Mouse (Mus musculus) embryo, embryonic 9.5 days (tissue): ENCODE results near the gene Rab36.
"Not testable (repeated sequence)": the region's sequence is repeated elsewhere in the genome, so short reads cannot be mapped to it uniquely, and the experiment has no call there.

ENCODE experiments used
- DNase-seq: peaks from one replicate; pipeline ENCODE4 v3.0.0-alpha.2; 2017; ENCODE audit errors: extremely low spot score

Rab36 gene

DNA sequence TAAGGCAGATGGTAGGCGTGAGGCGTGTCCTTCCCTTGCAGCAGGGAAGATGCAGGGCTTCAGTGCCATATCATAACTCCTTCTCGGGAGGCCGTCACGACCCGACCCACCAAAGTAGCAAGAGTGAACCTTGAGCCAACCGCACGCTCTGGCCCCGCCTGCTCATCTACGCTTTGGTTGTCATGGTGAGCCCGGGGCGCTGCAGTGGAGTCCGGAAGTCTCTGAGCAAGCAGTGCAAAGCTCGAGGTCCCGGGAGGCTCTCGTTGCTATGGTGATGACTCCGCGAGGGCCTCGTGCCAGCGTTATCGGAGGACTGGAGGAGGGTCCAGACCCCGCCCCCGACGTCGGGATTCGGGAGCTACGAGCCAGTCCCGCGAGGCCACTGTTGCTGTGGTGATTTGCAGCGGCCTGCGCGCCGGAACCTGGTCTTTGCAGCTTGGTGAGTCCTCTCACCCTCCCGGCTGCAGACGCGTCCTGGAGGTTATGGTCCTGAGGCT, at the start of gene Rab36:
TSS of gene Rab36 (plus strand) at position 176 of the 497 bp plus-strand sequence.
- DNase-seq: peak; percentile 97

DNA sequence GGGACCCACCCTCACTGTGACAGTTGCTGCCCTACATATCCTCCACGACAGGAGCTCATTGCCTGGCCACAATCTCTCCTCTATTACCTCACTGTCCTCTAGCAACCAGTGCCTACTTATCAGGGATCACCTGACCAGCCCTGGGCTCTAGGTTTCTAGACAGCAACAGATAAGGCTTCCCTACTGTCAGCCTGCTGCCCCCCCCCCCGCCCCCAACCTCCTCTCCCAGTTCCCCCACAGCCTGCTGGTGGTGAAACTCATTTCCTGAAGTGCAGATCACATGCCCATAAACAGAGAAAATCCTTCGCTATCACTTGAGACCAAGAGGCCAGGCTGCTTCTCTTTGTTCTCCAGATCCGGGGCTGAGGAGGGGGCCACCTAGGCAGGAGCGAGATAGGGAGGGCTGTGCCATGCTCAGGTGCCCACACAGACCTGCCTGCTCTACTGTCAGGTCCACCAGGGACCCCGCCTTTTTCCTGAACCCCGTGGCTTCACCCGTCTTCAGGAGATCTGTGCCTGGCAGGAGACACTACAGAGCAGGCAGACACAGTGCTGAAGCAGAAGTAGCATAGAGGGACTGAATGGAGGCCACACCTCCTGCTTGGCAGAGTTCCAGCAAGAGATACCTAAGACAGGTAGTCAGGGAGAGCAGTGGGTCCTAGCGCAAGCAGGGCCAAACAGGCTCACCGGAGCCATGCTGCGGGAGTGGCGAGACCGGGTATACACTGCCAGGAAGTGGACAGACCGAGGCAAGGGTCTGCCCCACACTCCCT, 49.0 kb upstream of the Rab36 start:
- DNase-seq: no peak

DNA sequence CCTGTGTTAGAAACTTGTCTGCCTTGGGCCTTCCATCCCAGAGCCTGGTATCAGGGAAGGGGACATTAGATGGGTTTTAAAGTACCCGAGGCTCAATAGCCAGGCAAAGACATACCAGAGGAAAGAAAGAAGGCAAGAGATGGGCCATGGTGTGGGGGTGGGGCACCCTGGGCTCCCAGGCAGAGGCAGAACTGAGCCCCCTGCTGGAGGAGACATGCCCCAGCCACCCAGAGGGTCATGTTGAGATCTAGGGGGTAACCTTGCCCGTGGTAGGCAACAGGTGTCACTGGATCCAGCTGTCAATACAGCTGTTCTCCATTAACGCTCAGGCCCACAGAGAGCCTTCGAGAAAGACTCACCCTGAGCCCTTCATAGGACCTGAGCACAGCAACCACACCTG, 47.0 kb upstream of the Rab36 start:
- no peak for DNase-seq

DNA sequence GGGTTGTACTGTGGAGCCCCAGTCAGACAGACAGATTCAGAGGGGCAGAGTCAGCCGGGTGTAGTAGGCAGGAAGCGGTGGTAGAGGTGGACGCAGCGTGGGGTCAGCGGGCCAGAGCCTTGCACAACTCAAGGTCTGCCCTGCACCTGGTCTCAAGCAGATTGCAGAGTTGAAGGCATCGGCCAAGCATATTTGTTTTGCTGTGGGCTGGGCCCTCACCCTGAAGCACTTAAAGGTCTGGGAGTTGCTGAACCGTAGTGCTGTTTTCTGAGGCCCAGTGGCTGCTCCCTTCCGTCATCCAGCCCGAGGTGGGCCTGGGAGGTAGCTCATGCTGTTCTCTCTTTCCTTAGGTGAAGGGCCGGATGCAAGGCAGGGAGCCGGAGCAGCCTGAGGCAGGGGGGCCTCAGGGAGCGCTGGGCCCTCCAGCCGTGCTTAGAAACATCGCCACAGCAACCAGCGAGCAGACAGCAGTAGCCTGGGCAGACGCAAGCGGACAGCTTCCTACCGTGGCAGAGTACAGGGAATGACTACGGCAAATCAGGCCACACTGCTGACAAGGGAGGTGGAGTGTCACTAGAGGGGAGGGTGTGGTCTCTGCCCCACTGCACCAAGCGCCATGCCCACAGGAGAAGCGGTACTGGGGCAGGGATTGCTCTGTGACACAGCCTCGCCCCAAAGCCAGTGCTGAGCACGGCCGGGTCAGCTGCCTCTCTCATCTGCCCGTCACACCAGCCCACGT, 46.1 kb upstream of the Rab36 start:
- no peak for DNase-seq

DNA sequence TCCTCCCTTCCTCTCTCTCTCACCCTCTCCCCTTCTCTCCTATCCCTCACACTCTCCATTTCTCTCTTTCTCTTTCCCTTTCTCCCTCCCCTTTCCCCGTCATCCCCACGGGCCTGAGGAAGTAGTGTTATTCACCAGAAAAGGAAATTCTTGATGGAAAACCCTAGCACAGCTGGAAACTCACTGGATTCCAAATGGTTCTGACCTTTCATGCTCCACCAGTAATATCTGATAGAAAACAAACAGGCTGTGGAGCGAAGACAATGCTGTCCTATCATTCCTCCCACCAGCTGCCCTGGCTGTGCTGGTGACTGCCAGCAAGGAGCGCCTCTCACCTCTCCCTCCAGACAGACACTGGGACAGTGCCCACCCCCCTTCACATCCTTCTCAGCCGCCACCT, 42.0 kb upstream of the Rab36 start:
- DNase-seq: no peak

DNA sequence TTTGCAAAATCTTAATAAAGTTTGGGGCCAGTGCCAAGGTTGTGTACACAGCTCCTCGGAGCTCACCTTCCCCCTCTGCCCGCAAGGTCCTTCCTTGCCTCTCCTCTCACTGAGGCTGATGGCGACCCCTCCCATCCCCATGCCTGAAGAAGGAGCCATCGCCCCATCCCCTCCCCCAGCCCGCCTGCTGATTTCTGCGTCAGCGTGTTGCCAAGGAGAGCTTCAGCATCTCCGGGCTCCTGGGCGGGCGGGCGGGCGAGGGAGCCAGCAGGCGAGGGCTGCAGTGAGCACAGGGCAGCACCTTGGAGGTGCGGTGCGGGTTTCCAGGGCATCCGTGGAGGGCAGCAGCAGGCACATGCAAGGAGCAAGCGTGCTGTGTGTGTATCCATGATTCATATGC, 41.5 kb upstream of the Rab36 start:
- peak; percentile 64 for DNase-seq

DNA sequence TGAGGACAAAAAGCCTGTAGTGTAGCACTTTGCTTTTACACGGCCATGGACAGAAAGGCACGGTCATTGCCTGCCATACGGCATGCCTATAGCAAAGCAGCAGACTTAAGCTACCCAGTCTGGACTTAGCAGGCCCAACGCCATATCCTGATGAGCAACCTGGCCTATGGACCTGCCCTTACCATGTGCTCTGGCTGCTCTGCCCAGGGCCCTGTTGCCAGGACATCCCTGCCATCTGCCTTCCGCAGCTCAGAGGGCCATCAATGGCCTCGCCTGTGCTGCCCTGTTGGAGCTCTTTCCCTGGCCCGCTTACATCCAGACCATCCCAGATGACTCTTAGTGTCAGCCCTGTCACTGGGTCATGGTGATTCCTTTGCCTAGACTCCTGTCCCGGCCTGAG, 35.5 kb upstream of the Rab36 start:
- DNase-seq: no peak

DNA sequence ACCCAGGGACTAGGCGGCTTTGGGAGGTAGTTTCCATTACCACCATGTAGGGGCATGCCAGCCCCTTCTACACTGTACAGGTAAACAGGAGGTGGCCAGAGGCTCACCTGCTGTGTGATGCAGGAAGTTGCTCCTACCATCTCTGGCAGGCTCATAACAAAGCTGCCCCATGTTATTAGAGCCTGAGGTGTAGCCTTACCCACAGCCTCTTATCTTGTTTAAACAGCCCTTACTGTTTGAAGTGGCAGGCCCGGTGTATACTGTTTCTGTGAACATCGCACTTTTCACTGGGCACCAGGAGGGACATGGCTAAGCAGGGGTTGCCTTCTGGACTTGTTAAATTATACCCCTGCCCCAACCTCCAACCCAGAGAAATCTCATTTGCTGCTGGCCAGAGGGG, 32.8 kb upstream of the Rab36 start:
- no peak for DNase-seq

DNA sequence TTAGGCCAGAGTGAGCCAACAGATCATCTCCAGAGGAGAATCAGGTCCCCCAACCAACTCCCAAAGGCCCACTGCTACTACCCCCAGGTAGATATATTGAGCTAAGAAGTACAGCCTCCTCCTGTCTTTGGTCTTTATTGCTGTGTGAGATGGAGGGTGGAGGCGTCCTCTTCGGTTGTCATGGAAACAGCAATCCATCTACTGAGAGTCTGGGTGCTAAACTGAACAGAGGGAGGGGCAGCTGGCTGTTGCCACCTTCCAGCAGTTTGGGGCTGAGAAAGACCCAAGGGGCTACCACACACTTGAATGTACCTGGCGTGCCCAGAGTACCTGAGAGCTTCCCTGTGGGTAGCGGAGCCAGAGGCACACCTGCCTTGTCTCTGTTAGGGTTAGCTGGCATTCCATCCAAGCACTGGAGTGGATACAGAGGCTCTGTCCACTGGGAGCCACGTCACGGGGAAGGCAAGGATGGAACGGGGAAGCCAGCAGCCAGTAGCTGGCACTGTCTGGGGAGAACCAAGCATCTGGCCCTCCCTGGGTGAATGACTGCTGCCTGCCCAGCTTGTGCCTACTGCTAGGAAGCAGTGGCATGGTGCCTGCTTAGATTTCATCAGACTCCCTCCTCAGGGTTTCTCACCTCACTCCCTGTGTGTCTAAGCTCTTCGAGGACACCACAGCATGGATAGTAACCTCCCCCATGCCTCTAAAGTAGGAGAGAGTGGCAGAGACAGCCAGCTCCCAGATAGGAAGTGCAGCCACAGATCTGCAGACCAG, 29.8 kb upstream of the Rab36 start:
- DNase-seq: no peak

DNA sequence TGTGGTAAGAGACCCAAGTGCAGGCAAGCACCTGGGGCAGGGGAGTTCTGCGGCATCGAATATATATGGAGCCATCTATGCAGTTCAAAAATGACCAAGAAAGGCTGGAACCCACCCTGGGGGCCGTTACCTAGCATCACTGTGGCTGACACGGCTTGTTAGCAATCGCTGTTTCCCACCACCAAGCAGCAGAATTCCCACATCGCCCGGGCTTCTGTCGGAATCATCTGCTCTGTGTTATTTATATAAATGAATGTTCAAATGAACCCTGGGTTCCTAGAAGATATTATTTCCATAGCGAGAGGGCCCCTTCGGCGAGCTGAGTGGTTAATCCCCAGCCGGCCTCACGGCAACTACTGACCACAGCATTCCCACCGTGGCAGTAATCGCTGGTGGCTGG, 26.2 kb upstream of the Rab36 start:
- DNase-seq: no peak

DNA sequence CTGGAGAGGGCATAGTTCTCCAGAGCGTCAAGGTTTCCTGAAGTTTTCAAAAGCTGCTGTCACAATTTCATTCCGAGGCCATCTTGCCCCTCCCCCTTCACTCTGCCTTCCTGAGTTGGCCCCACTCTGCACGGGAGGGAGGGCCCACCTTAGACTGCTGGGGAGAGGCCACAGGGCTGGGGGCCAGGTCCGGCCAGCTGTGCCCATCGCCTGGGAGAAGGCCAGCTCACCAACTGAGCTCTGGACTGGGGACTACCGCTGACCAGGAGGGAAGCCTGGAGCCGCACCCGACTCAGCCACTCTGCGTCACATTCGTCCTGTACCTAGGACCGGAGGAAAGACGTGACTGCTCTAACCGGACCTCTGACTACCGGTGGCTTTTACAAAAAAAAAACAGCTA, 21.4 kb upstream of the Rab36 start:
- DNase-seq: no peak

DNA sequence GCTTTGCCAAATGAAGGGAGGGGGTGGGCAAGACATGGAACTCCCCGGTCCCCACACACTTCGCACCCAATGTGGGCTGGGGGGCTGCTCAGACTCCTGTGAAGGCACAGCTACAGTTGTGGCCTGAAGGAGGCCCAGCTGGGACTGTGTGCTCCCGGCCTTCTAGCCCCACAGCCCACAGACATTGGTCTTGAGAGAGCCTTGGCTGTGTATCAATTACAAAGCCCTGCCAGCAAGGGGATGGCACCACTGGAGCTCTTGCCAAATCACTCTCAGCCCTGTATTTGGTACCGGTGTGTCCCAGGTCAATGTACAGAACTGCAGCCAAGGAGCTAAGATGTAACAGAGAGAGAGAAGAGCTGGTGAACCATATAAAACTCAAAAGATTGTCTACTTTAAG, 20.4 kb upstream of the Rab36 start:
- no peak for DNase-seq

DNA sequence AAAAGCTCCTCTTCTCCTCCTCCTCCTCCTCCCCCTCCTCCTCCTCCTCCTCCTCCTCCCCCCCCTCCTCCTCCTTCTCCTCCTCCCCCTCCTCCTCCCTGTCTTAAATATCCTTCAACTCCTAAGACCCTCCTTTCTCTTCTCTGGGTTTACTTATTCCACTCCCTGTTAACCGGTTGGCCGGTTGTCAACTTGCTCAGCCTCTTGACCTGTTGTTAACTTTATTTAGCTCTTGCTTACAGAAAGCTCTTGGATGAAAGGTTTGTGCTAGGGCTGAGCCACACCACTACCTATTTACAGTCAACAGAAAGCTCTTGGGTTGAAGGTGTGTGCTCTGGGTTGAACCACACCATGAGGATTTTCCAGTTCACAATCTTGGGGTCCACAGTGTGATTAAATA, 16.6 kb upstream of the Rab36 start:
- DNase-seq: no peak

DNA sequence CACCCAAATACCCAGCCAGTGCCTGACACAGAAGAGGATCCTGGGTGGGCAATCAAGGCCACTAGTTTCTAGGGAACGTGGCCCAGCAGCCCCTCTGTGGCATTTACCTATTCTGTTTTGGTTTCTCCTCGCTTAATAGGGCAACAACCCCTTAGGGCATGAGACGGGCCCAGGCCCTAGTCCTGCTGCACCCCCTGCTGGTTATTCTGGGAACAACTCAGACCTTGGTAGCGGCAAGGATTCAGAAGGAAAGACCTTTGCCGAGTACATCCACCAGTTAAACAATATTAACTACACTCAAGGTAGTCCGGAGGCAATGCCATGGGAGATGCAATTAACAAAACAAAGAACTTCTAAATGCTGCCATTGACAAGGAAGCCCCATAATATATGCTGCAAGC, 15.7 kb upstream of the Rab36 start:
- DNase-seq: peak; percentile 62

DNA sequence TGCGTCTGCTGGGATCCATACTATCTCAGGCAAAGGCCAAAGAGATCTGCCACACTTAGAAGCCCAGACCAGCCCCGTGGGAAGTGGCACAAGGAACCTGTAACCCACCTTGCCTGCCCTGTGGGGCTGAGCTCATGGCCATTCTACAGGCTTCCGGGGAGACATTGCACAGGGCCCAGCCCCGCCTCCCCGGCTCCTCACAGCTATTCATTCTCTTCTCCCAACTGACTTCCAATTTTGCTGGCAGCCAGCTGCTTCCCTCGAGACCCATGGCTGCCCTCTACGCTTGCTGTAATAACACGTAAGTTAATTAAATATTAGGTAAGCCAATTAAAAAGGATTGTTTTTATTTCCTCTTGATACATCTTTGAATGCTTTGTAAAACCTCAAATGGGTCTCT, 10.4 kb upstream of the Rab36 start:
- no peak for DNase-seq

DNA sequence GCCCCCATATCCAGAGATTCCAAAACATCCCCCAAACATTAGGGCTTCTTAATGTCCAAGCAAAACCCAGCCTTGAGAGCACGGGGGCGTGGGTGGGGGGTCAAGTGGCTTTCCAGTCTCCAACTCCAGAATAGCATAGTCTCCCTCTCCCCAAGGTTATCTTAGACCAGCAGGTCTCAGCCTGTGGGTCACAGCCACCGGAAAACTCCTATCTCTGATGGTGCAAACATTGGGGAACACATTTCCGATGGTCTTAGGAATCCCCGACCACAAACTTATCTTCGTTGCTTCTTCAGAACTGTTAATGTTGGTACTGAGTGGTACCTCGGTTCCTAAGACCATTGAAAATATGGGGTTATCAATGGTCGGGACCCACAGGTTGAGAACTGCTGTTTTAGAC, 8.1 kb upstream of the Rab36 start:
- no peak for DNase-seq

DNA sequence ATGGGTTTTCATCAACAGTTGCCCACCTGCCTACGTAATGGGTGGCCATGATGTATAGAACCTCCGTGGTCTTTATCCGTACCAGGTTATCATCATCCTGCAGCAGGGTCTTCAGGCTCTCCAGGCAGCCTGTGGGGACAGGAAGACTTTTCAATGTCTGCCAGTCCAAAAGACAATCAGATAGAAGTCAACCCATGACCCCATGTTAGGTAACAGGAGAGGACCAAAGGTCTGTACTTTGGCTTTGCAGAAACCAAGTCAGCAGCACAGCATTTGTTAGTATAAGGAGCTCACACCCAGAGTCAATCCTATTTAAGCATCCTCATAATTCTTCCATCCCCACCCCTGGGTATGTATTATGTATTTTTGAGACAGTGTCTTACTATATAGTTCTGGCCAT, 7.2 kb upstream of the Rab36 start:
- no peak for DNase-seq

DNA sequence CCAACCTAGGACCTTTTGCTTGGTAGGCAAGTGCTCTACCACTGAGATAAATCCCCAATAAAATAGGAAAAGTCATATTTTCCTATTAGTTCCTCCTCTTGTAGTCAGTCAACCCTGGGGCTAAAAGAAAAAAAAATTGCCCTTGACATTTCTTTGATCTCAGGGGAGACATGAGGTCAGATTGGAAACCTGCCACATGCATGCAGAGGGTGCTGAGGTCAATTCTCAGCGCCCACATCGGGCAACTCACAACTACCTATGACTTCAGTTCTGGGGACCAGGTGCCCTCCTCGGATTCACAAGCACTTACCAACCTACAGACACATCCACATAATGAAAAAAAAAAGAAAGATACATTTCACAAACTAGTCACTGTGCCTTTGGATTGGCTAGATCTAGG, 6.6 kb upstream of the Rab36 start:
- DNase-seq: no peak

DNA sequence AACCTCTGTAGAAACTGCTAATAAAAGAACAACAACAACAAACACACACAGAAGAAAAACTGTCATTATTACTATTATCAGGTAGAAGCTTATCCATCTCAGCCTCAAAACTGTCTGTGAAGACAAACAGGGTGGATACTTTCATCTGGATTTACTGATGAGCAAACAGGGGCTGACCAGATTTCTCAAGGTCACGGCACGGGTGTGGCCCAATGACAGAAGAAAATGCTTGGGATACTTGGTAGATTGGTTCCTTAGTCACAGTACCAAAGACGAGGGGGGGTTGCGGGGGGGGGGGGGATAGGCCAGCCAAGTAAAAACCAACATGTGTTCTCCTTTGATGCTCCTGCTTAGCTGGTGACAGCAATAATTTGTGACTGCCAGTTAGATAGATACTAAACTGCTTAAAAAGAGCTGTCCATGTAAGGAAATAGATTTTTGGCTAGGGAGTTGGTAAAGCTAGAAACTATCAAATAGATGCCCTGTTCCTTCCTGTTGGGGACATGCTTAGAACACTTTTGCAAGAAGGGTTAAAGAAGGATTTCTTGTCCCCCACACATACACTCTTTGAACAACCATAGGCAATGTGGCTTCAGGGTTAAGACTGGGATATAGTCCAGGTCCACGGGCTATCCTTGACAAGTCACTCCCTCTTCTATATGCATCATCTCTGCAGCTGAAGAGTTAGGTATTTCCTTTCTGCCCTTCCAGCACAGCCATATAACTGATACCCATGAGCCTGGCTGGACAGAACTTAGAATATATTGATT, 5.3 kb upstream of the Rab36 start:
- DNase-seq: no peak

DNA sequence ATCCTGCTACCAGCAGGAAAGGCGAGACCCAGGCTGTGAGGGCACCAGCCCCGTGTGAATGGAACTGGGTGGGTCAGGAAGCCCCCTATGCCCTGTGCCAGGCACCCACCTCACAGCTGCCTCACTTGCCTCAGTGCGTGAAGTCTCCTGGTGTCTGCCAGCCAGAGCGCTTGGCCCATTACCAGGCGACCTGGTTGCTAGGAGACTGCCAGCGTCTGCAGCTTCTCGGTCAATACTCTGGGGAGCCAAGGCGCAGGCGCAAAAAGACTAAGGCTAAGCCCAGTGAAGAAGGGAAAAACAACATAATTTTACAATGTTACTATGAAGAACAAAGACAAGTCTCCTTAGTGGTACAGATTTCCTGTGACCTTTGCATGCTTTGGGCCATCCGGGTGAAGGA, 4.5 kb upstream of the Rab36 start, which contains the start of gene Rsph14:
TSS of gene Rsph14 (minus strand) at position 192 of the 400 bp plus-strand sequence.
- peak; percentile 43 for DNase-seq

DNA sequence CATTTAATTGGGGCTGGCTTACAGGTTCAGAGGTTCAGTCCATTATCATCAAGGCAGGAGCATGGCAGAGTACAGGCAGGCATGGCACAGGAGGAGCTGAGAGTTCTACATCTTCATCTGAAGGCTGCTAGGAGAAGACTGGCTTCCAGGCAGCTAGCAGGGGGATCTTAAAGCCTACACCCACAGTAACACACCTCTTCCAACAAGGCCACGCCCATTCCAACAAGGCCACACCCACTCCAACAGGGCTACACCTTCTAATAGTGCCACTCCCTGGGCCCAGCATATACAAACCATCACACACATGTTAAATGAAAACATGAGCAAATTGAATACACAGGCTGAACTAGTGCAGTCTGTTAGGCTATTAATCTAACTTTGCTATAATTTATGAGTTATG, 5.2 kb downstream of the Rab36 start:
- DNase-seq: not testable (repeated sequence)

DNA sequence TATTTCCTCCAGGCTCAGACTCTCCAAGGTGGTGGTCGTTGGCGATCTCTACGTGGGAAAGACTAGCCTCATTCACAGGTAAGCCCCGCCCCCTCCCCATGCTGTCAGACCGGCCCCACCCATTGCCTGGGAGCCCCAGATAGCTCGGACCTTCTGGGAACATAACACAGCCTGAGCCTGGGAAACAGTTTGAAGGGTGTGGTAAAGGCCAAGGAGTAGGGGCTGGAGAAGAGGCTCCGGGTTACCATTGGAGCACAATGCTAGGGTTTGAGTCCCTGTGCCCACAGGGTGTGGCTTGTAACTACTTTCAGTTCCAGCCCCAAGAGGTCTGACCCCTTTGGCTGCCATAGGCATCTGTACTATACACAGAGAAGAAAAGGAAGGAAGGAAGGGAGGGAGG, 7.6 kb downstream of the Rab36 start:
- DNase-seq: no peak
